Comparison of ENCODE assay signal across 8 mouse cellular contexts in the genomic region with DNA sequence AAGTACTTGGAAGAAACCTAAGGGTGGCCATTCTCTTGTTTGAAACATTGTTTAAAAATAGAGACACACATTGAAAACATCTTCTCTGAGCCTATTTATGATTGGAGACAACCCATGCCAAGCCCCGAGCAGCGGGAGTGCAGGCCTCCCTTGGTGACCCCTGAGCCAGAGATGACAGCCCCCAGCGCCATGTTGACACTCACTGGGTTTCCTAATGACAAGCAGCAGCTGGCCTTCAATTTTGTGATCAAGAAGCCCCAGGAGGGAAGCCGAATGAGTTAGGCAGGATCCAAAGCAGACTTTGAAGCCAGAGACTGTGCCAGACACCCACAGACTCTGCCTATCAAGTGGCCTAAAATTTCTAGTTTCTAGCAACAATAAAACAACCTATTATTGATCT.
DNase-seq lines count a peak whose midpoint lies in the region; ATAC-seq and TF ChIP-seq lines count a peak whose summit lies in the region.
"Had no signal": no experiment of that assay in that cellular context is flagged by ENCODE, and none has a peak within 500 bp of the region (broad histone marks: within the 10 kb centered on the region; RNA-seq: fewer than 3 reads in every experiment).

No protein-coding gene starts in this region.

- intact Hi-C loops in left cerebral cortex, postnatal 4 days (cut with DNase I), result no loop called here
- intact Hi-C loops in left cerebral cortex, postnatal 14 days (cut with DNase I), result no loop called here

- peak; percentile 77 for DNase-seq in left cerebral cortex, postnatal 4 days
- DNase-seq in left cerebral cortex, postnatal 14 days (ENCODE audit: low spot score in 2 of 2), result no peak
- peak; percentile 56 to 78 for DNase-seq in cerebellum, postnatal 14 days
- no peak for DNase-seq in liver, postnatal 0 days
- no peak for DNase-seq in gastrocnemius, postnatal 10 days
- DNase-seq: heart, postnatal 36 days had no signal

- no peaks in the 10 kb centered on the region for H3K9me3 ChIP-seq in hindbrain, embryonic 15.5 days
- H3K9me3 ChIP-seq in neural tube, embryonic 13.5 days, result no peaks in the 10 kb centered on the region
- no peaks in the 10 kb centered on the region for H3K9me3 ChIP-seq in liver, postnatal 0 days (ENCODE audit: low read length)

- peaks cover 21% of the 10 kb centered on the region for H3K4me1 ChIP-seq in hindbrain, embryonic 15.5 days (replicated peaks)
- H3K4me1 ChIP-seq in neural tube, embryonic 13.5 days (replicated peaks), result peaks cover 26% of the 10 kb centered on the region
- no peaks in the 10 kb centered on the region for H3K4me1 ChIP-seq in liver, postnatal 0 days (ENCODE audit: insufficient read depth)

- H3K27me3 ChIP-seq in hindbrain, embryonic 15.5 days, result no peaks in the 10 kb centered on the region
- no peaks in the 10 kb centered on the region for H3K27me3 ChIP-seq in neural tube, embryonic 13.5 days
- H3K27me3 ChIP-seq in liver, postnatal 0 days (ENCODE audit: insufficient read depth, low read length), result no peaks in the 10 kb centered on the region

- no peaks in the 10 kb centered on the region for H3K36me3 ChIP-seq in hindbrain, embryonic 15.5 days
- no peaks in the 10 kb centered on the region for H3K36me3 ChIP-seq in neural tube, embryonic 13.5 days
- H3K36me3 ChIP-seq in liver, postnatal 0 days (replicated peaks; ENCODE audit: insufficient read depth, low read length), result no peaks in the 10 kb centered on the region

- H3K9ac ChIP-seq in hindbrain, embryonic 15.5 days, result no peak overlapping the region
- H3K9ac ChIP-seq in neural tube, embryonic 13.5 days, result no peak overlapping the region
- H3K9ac ChIP-seq in liver, postnatal 0 days (replicated peaks), result no peak overlapping the region

- 17% methylated on average over 4 of the region's 4 CpGs for whole genome bisulfite sequencing in hindbrain, embryonic 15.5 days
- WGBS in neural tube, embryonic 13.5 days, result 38% methylated on average over 4 of the region's 4 CpGs
- 56% methylated on average over 4 of the region's 4 CpGs for WGBS in liver, postnatal 0 days (ENCODE audit: insufficient replicate concordance)

- TF ChIP-seq EP300 in liver, postnatal 0 days (IDR thresholded peaks at IDR 0.05; ENCODE audit: low read depth), result no peak

- ATAC-seq in hindbrain, embryonic 15.5 days (ENCODE audit: low FRiP score, low read depth), result no peak
- ATAC-seq in neural tube, embryonic 13.5 days (ENCODE audit: low read depth), result peak; percentile 71
- no peak for ATAC-seq in liver, postnatal 0 days

- H3K4me2 ChIP-seq in hindbrain, embryonic 15.5 days, result 0 out of 2 replicates have a peak overlapping the region, but pooled peaks have one; percentile 19
- H3K4me2 ChIP-seq in neural tube, embryonic 13.5 days, result no peak overlapping the region
- no peak overlapping the region for H3K4me2 ChIP-seq in liver, postnatal 0 days (ENCODE audit: low read depth, low read length)

- no peak overlapping the region for H3K4me3 ChIP-seq in hindbrain, embryonic 15.5 days
- no peak overlapping the region for H3K4me3 ChIP-seq in neural tube, embryonic 13.5 days
- no peak overlapping the region for H3K4me3 ChIP-seq in liver, postnatal 0 days (ENCODE audit: low read depth, low read length)

- H3K27ac ChIP-seq in hindbrain, embryonic 15.5 days (replicated peaks), result peak overlapping the region; percentile 64
- peak overlapping the region; percentile 59 for H3K27ac ChIP-seq in neural tube, embryonic 13.5 days (replicated peaks)
- H3K27ac ChIP-seq in liver, postnatal 0 days (ENCODE audit: low read depth), result no peak overlapping the region

- no peak for TF ChIP-seq CTCF in liver, postnatal 0 days (IDR thresholded peaks at IDR 0.05; ENCODE audit: low read depth)

Comparison
In these comparisons a context has a peak if more than half of its experiments do, and no peak if none do; other contexts are left out.
1. DNase-seq: peak in left cerebral cortex, postnatal 4 days (single experiment) and cerebellum, postnatal 14 days (2 of 2); none in left cerebral cortex, postnatal 14 days (0 of 2), liver, postnatal 0 days (single experiment) and gastrocnemius, postnatal 10 days (single experiment).